Mouse (Mus musculus) lung, postnatal 0 days (tissue): Measurements from ENCODE around the gene Rnf208. TPM values are rescaled to one million over a fixed set of nuclear protein-coding genes. Genes with fewer than 3 reads are reported as not detected.

ENCODE experiments used
- ATAC-seq: fragments of 200-750 bp; cut with Nextera tagmentation; 2 replicates; pipeline ENCODE4 v1.8.0; 2017; ENCODE audit warnings: moderate library complexity
- DNase-seq: peaks from one replicate; pipeline ENCODE4 v3.0.0-alpha.2; 2016; ENCODE audit warnings: low spot score
- H3K27ac ChIP-seq: fragments of 300-500 bp; sonication (generic); 2 replicates; pipeline ENCODE4 v1.5.1; 2014; ENCODE audit warnings: antibody characterized with exemption, mild to moderate bottlenecking, low read length, mixed read lengths
- H3K27me3 ChIP-seq: fragments of 300-500 bp; sonication (generic); replicated peaks from 2 replicates; pipeline ENCODE4 v1.6.1; 2014; ENCODE audit warnings: low read length, mixed read lengths; ENCODE audit not compliant: insufficient read depth
- H3K36me3 ChIP-seq: fragments of 300-500 bp; sonication (generic); 2 replicates; pipeline ENCODE4 v1.6.1; 2014; ENCODE audit warnings: low read length, mixed read lengths; ENCODE audit not compliant: insufficient read depth
- H3K4me1 ChIP-seq: fragments of 300-500 bp; sonication (generic); 2 replicates; pipeline ENCODE4 v1.6.1; 2014; ENCODE audit warnings: antibody characterized with exemption, low read depth, low read length, mixed read lengths; ENCODE audit not compliant: insufficient read depth
- H3K4me2 ChIP-seq: fragments of 300-500 bp; sonication (generic); replicated peaks from 2 replicates; pipeline ENCODE4 v1.6.1; 2014; ENCODE audit warnings: low read depth, mild to moderate bottlenecking, low read length, moderate library complexity, mixed read lengths
- H3K4me3 ChIP-seq: fragments of 300-500 bp; sonication (generic); 2 replicates; pipeline ENCODE4 v1.5.1; 2014; ENCODE audit warnings: low read depth, low read length
- H3K9ac ChIP-seq: fragments of 300-500 bp; sonication (generic); replicated peaks from 2 replicates; pipeline ENCODE4 v1.6.1; 2014; ENCODE audit warnings: low read depth, mild to moderate bottlenecking
- H3K9me3 ChIP-seq: fragments of 300-500 bp; sonication (generic); 2 replicates; pipeline ENCODE4 v1.6.1; 2016; ENCODE audit warnings: low read length, mixed read lengths
- CTCF ChIP-seq: IDR thresholded peaks from 2 replicates; pipeline ENCODE4 v1.5.1; 2016; ENCODE audit warnings: antibody characterized with exemption, mild to moderate bottlenecking
- EP300 ChIP-seq: IDR thresholded peaks from 2 replicates; pipeline ENCODE4 v1.6.1; 2016; ENCODE audit warnings: antibody characterized with exemption, mild to moderate bottlenecking, control low read depth
- WGBS: fragments of 180-500 bp; shearing (Covaris S2); extraction: QIAGEN DNeasy Blood & Tissue Kit; methylation state at CpG from one replicate; pipeline ENCODE4 v1.1.7; 2014; 5-methylcytosine and 5-hydroxymethylcytosine counted together
- polyA plus RNA-seq: library from polyadenylated mRNA; unstranded; fragments of >200 nt; fragmentation: Nextera tagmentation; extraction: Ambion mirVana; gene quantifications from 2 replicates; pipeline ENCODE4 v1.2.1, GENCODE M21; 2015

Rnf208 gene
- polyA plus RNA-seq, 1 experiment from 2014 or later, result 3.4 TPM

- Histone ChIP-seq H3K4me3 (no peak overlapping the region), H3K27me3 (no peaks in the 10 kb centered on the region), H3K9ac (no peak overlapping the region), H3K4me2 (no peak overlapping the region), H3K36me3 (no peaks in the 10 kb centered on the region), H3K27ac (no peak overlapping the region), H3K9me3 (no peaks in the 10 kb centered on the region), H3K4me1 (peaks cover 14% of the 10 kb centered on the region; the same call in 1 of the 2 replicates)
- ATAC-seq (no peak), DNase-seq (no peak)
- TF ChIP-seq CTCF (no peak), EP300 (no peak)
- 45% methylated on average over 3 of the region's 3 CpGs for WGBS
Measured at GRCm38 (mm10) chr2:25264851-25265250, 22.8 kb downstream of the Rnf208 start.

- TF ChIP-seq CTCF, result no peak
- TF ChIP-seq EP300, result no peak
- Histone ChIP-seq H3K4me2 (no peak overlapping the region), H3K9me3 (no peaks in the 10 kb centered on the region), H3K27me3 (no peaks in the 10 kb centered on the region), H3K9ac (0 out of 2 replicates have a peak overlapping the region, but pooled peaks have one; percentile 34), H3K36me3 (no peaks in the 10 kb centered on the region), H3K4me1 (peaks cover 18% of the 10 kb centered on the region; the same call in 1 of the 2 replicates), H3K4me3 (no peak overlapping the region), H3K27ac (peak overlapping the region; percentile 43; the same call in 1 of the 2 replicates)
- no peak for ATAC-seq
- WGBS, result 54% methylated on average over 6 of the region's 6 CpGs
- DNase-seq, result peak; percentile 54
Measured at GRCm38 (mm10) chr2:25265897-25266656, 24.0 kb downstream of the Rnf208 start.

GRCm38 (mm10) chr2:25266720-25267119 lies 24.7 kb downstream of the Rnf208 start:
- H3K36me3 ChIP-seq, result no peaks in the 10 kb centered on the region
- no peak overlapping the region for H3K4me3 ChIP-seq
- H3K27me3 ChIP-seq, result no peaks in the 10 kb centered on the region
- peak overlapping the region; percentile 43; the same call in 1 of the 2 replicates for H3K27ac ChIP-seq
- no peaks in the 10 kb centered on the region for H3K9me3 ChIP-seq
- TF ChIP-seq EP300 (no peak), CTCF (no peak)
- ATAC-seq (no peak), DNase-seq (no peak)
- no peak overlapping the region for H3K4me2 ChIP-seq
- WGBS, result 12% methylated on average over 2 of the region's 2 CpGs
- H3K9ac ChIP-seq, result 0 out of 2 replicates have a peak overlapping the region, but pooled peaks have one; percentile 34
- H3K4me1 ChIP-seq, result peaks cover 24% of the 10 kb centered on the region; the same call in 1 of the 2 replicates

- no peak for TF ChIP-seq EP300
- TF ChIP-seq CTCF, result no peak
- H3K27me3 ChIP-seq, result no peaks in the 10 kb centered on the region
- no peaks in the 10 kb centered on the region for H3K9me3 ChIP-seq
- no peak for DNase-seq
- no peak for ATAC-seq
- peaks cover 24% of the 10 kb centered on the region; the same call in 1 of the 2 replicates for H3K4me1 ChIP-seq
- no peak overlapping the region for H3K9ac ChIP-seq
- no peak overlapping the region for H3K4me3 ChIP-seq
- H3K27ac ChIP-seq, result no peak overlapping the region
- H3K4me2 ChIP-seq, result no peak overlapping the region
- H3K36me3 ChIP-seq, result no peaks in the 10 kb centered on the region
Measured at GRCm38 (mm10) chr2:25267241-25267640, 25.2 kb downstream of the Rnf208 start.

- Histone ChIP-seq H3K4me3 (no peak overlapping the region), H3K27ac (no peak overlapping the region), H3K4me1 (peaks cover 25% of the 10 kb centered on the region; the same call in 1 of the 2 replicates), H3K9ac (no peak overlapping the region), H3K27me3 (no peaks in the 10 kb centered on the region), H3K4me2 (no peak overlapping the region), H3K36me3 (no peaks in the 10 kb centered on the region), H3K9me3 (no peaks in the 10 kb centered on the region)
- WGBS, result 75% methylated on average over 4 of the region's 4 CpGs
- DNase-seq (no peak), ATAC-seq (no peak)
- no peak for TF ChIP-seq CTCF
- no peak for TF ChIP-seq EP300
Measured at GRCm38 (mm10) chr2:25267746-25268309, 25.8 kb downstream of the Rnf208 start.

GRCm38 (mm10) chr2:25271827-25272511 lies 29.9 kb downstream of the Rnf208 start, which contains the start of the genes Ssna1 and Anapc2:
TSS of gene Ssna1 (minus strand) at chr2:25272438.
TSS of gene Anapc2 (plus strand) at chr2:25272478.
- Histone ChIP-seq H3K36me3 (peaks cover 14% of the 10 kb centered on the region; the same call in 1 of the 2 replicates), H3K4me2 (peak within 1 kb of the TSS; percentile 88), H3K4me1 (peaks cover 21% of the 10 kb centered on the region; the same call in 1 of the 2 replicates), H3K4me3 (peak within 1 kb of the TSS; percentile 56), H3K9me3 (no peaks in the 10 kb centered on the region), H3K27me3 (no peaks in the 10 kb centered on the region), H3K27ac (peak within 1 kb of the TSS; percentile 93), H3K9ac (peak within 1 kb of the TSS; percentile 81)
- TF ChIP-seq CTCF (peak; percentile 68), EP300 (no peak)
- DNase-seq (peak; percentile 98), ATAC-seq (peak; percentile 99)
- whole genome bisulfite sequencing, result 0% methylated on average over 54 of the region's 55 CpGs
